Mouse (Mus musculus) C2C12 (cell line): Measurements from ENCODE around the gene Dscam.

ENCODE experiments used
- CTCF ChIP-seq: IDR thresholded peaks from one replicate; pipeline ENCODE4 v1.5.1; 2011; ENCODE audit not compliant: control insufficient read depth, insufficient read depth, insufficient read length
- MAX ChIP-seq: IDR thresholded peaks from one replicate; pipeline ENCODE4 v1.6.1; 2011; ENCODE audit warnings: mild to moderate bottlenecking, control low read depth
- USF1 ChIP-seq: IDR thresholded peaks from one replicate; pipeline ENCODE4 v1.6.1; 2011; ENCODE audit warnings: low read depth, mild to moderate bottlenecking, control low read depth, moderate library complexity

DNA sequence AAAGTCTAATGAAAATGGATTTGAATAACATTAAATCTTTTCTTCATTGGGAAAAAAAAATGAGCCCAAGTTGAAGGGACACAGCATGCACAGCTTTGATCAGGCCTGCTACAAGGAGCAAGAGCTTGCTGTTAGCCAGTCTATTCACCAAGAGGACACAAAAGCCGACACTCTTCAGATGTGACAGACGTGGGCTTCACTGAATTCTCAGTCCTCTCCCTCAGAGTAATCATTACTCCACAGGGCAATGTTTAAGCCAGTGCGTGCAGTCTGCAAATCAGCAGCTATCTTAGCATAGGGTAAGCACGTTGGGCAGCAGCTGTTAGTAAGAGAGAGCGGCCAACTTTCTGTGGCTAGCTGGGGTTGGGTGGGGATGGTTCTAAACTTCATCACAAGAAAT is 391.5 kb downstream of the Dscam start:
- TF ChIP-seq CTCF, result no peak
- TF ChIP-seq MAX, result no peak
- no peak for TF ChIP-seq USF1
